Mouse (Mus musculus): ENCODE data around the gene Tac4. TPM values are rescaled to one million over a fixed set of nuclear protein-coding genes. Genes with fewer than 3 reads are reported as not detected.

Gene Tac4
- polyA plus RNA-seq, 1 experiment from 2014 or later: not detected

- Histone ChIP-seq H3K27me3 (replicated peaks) (no peaks in the 10 kb centered on the region), H3K9me3 (no peaks in the 10 kb centered on the region), H3K4me1 (replicated peaks) (no peaks in the 10 kb centered on the region), H3K27ac (no peak overlapping the region), H3K4me3 (replicated peaks) (no peak overlapping the region), H3K36me3 (no peaks in the 10 kb centered on the region), H3K9ac (no peak overlapping the region), H3K4me2 (replicated peaks) (no peak overlapping the region)
- no peak for ATAC-seq
- 70% methylated on average over 6 of the region's 6 CpGs for WGBS
Observed at GRCm38 (mm10) chr11:95242653-95243052, 18.7 kb upstream of the Tac4 start.

GRCm38 (mm10) chr11:95245456-95245855 lies 15.9 kb upstream of the Tac4 start:
- Histone ChIP-seq H3K4me3 (replicated peaks) (no peak overlapping the region), H3K36me3 (no peaks in the 10 kb centered on the region), H3K4me2 (replicated peaks) (no peak overlapping the region), H3K27me3 (replicated peaks) (no peaks in the 10 kb centered on the region), H3K27ac (no peak overlapping the region), H3K9me3 (no peaks in the 10 kb centered on the region), H3K4me1 (replicated peaks) (peaks cover 4% of the 10 kb centered on the region; the same call in 1 of the 2 replicates), H3K9ac (no peak overlapping the region)
- WGBS: 55% methylated on average over 7 of the region's 7 CpGs
- no peak for ATAC-seq

DNA sequence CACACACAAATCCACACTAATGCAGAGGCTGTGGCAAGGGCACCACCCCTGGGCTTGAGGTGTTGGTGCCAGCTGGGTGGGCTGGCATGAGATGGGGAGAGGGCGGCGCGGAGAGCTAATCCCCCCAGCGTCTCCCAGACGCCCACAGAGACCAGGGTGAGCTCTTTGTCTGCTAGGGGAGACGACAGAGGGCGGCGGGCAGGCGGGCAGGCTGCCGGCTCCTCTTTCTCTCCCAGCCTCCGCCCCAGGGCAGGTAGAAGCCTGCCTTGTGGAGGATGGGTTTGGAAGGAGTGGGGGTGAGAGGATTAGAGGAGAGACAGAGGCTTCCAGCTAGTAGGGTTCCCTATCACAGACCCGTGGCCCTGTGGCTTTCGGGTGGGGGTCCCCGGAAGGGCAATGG lies 14.3 kb upstream of the Tac4 start:
- no peaks in the 10 kb centered on the region for H3K36me3 ChIP-seq

DNA sequence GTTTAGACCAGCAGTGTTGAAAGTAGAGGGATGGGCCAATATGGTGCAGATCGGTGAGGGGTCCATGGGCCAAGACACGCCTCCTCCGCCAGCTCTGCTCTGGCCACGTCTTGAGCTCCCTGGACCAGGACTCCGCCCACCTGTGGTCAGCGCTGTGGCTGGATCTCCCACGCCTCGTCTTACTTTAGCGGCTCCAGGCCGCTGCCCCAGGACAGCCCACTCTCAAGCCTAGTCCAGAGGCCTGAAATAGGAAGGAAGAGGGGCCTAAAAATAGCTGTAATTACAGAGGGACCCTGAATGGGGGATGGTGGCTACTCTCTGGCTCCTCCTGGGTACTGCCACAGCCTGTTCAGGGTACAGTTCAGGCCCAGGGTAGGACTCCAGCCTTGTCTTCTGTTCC lies 11.2 kb upstream of the Tac4 start:
- peaks cover 13% of the 10 kb centered on the region for H3K4me1 ChIP-seq (replicated peaks)
- no peak overlapping the region for H3K9ac ChIP-seq
- H3K9me3 ChIP-seq: no peaks in the 10 kb centered on the region
- no peaks in the 10 kb centered on the region for H3K27me3 ChIP-seq (replicated peaks)
- no peak overlapping the region for H3K27ac ChIP-seq
- no peaks in the 10 kb centered on the region for H3K36me3 ChIP-seq
- 47% methylated on average over 10 of the region's 10 CpGs for WGBS
- H3K4me2 ChIP-seq (replicated peaks): no peak overlapping the region
- ATAC-seq: no peak
- no peak overlapping the region for H3K4me3 ChIP-seq (replicated peaks)

More for the DNA sequence above, 14.3 kb upstream of the Tac4 start:
- H3K27me3 ChIP-seq (replicated peaks): no peaks in the 10 kb centered on the region
- no peak overlapping the region for H3K9ac ChIP-seq
- H3K9me3 ChIP-seq: no peaks in the 10 kb centered on the region
- peaks cover 11% of the 10 kb centered on the region for H3K4me1 ChIP-seq (replicated peaks)
- no peak overlapping the region for H3K4me3 ChIP-seq (replicated peaks)
- no peak overlapping the region for H3K4me2 ChIP-seq (replicated peaks)
- H3K27ac ChIP-seq: no peak overlapping the region
- no peak for ATAC-seq
- 65% methylated on average over 14 of the region's 14 CpGs for WGBS

DNA sequence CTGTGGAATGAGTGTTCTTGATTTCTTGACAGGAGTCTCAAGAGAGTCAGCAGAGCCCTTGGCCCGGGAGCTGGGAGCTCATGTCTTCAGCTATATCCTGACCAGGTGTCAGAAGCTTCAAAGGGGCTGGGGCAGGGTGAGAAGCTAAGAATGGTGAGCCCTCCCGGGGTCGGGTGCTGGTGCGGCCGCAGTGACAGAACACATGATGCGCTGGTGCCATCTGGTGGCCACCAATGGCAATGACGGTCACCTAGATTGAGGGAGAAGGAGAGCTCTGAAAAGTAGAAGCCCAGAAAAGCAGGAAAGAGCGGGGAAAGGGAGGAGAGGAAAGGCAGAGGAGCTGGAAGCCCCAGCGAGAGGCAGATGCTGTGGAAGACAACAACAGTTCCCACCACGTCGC lies 10.0 kb upstream of the Tac4 start:
- no peak overlapping the region for H3K27ac ChIP-seq
- 4% methylated on average over 11 of the region's 11 CpGs for WGBS
- H3K36me3 ChIP-seq: no peaks in the 10 kb centered on the region
- ATAC-seq: no peak
- no peaks in the 10 kb centered on the region for H3K27me3 ChIP-seq (replicated peaks)
- no peak overlapping the region for H3K4me3 ChIP-seq (replicated peaks)
- H3K4me1 ChIP-seq (replicated peaks): peaks cover 13% of the 10 kb centered on the region
- no peak overlapping the region for H3K9ac ChIP-seq
- no peak overlapping the region for H3K4me2 ChIP-seq (replicated peaks)
- no peaks in the 10 kb centered on the region for H3K9me3 ChIP-seq

- no peaks in the 10 kb centered on the region for H3K27me3 ChIP-seq (replicated peaks)
- no peaks in the 10 kb centered on the region for H3K9me3 ChIP-seq
- no peaks in the 10 kb centered on the region for H3K36me3 ChIP-seq
- H3K27ac ChIP-seq: no peak overlapping the region
- H3K4me2 ChIP-seq (replicated peaks): no peak overlapping the region
- no peak overlapping the region for H3K4me3 ChIP-seq (replicated peaks)
- H3K9ac ChIP-seq: no peak overlapping the region
- peak; percentile 74 for ATAC-seq
- WGBS: 77% methylated on average over 6 of the region's 6 CpGs
- peaks cover 13% of the 10 kb centered on the region for H3K4me1 ChIP-seq (replicated peaks)
Observed at GRCm38 (mm10) chr11:95252104-95252503, 9.2 kb upstream of the Tac4 start.

DNA sequence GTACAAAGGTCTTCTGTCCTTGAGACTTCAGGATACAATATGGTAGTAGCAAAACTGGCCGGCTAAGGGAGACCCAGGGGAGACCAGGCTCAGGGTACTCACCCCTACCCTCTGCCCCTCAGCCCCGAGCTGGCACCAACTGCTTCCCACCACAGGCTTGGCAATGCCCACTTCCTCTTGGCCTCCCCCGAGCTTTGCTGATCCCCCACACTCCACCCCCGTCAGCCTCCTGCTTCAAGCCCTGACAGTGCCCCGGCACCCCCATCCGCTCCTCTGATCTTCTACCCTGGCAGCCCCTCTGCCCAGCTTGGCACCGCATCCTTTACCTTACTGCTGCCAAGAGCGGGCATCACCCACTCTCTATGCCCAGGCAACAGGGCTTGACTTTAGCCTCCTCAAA lies 7.2 kb upstream of the Tac4 start:
- H3K4me2 ChIP-seq (replicated peaks): no peak overlapping the region
- WGBS: 81% methylated on average over 8 of the region's 8 CpGs
- ATAC-seq: no peak

GRCm38 (mm10) chr11:95255747-95256146 lies 5.6 kb upstream of the Tac4 start:
- H3K9ac ChIP-seq: no peak overlapping the region
- no peak for ATAC-seq
- no peak overlapping the region for H3K4me3 ChIP-seq (replicated peaks)
- no peaks in the 10 kb centered on the region for H3K9me3 ChIP-seq
- H3K4me2 ChIP-seq (replicated peaks): no peak overlapping the region
- no peaks in the 10 kb centered on the region for H3K36me3 ChIP-seq
- H3K27ac ChIP-seq: no peak overlapping the region
- 69% methylated on average over 6 of the region's 6 CpGs for WGBS
- no peaks in the 10 kb centered on the region for H3K27me3 ChIP-seq (replicated peaks)
- H3K4me1 ChIP-seq (replicated peaks): peaks cover 14% of the 10 kb centered on the region

More for the DNA sequence above, 7.2 kb upstream of the Tac4 start:
- Histone ChIP-seq H3K9ac (no peak overlapping the region), H3K9me3 (no peaks in the 10 kb centered on the region), H3K4me3 (replicated peaks) (no peak overlapping the region), H3K27me3 (replicated peaks) (no peaks in the 10 kb centered on the region), H3K4me1 (replicated peaks) (peaks cover 13% of the 10 kb centered on the region), H3K27ac (no peak overlapping the region), H3K36me3 (no peaks in the 10 kb centered on the region)

DNA sequence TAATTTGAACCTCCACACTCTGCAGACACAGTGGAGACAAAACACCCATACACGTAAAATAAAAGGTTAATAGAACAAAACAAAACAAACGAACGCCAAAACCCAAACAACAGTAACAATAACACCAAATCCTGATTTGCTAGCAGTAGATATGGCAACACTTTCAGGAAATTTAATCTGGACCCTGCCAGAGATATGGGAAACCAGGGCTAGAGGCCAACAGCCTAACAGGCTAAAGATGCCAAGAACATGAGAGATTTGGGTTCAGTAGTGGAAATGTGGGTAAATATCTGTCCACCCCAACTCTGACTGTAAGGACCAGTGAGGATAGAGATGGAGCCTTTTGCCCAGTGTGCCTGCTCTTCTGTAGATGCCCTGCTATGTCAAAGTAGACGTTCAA lies 3.4 kb upstream of the Tac4 start:
- no peak overlapping the region for H3K4me3 ChIP-seq (replicated peaks)
- WGBS: 56% methylated on average over 4 of the region's 4 CpGs
- no peak overlapping the region for H3K9ac ChIP-seq
- H3K27me3 ChIP-seq (replicated peaks): no peaks in the 10 kb centered on the region
- H3K36me3 ChIP-seq: no peaks in the 10 kb centered on the region
- H3K4me2 ChIP-seq (replicated peaks): peak overlapping the region; percentile 95; the same call in 1 of the 2 replicates
- peaks cover 8% of the 10 kb centered on the region for H3K4me1 ChIP-seq (replicated peaks)
- H3K27ac ChIP-seq: no peak overlapping the region
- no peak for ATAC-seq
- no peaks in the 10 kb centered on the region for H3K9me3 ChIP-seq

- H3K36me3 ChIP-seq: no peaks in the 10 kb centered on the region
- H3K4me2 ChIP-seq (replicated peaks): peak overlapping the region; percentile 95
- peak overlapping the region; percentile 64 for H3K4me3 ChIP-seq (replicated peaks)
- no peaks in the 10 kb centered on the region for H3K27me3 ChIP-seq (replicated peaks)
- H3K4me1 ChIP-seq (replicated peaks): peaks cover 10% of the 10 kb centered on the region
- 3% methylated on average over 26 of the region's 26 CpGs for WGBS
- no peaks in the 10 kb centered on the region for H3K9me3 ChIP-seq
- peak overlapping the region; percentile 68 for H3K27ac ChIP-seq
- peak overlapping the region; percentile 69 for H3K9ac ChIP-seq
- peak; percentile 82 for ATAC-seq
Observed at GRCm38 (mm10) chr11:95258490-95258889, 2.8 kb upstream of the Tac4 start.

- Histone ChIP-seq H3K4me2 (replicated peaks) (peak overlapping the region; percentile 95), H3K4me3 (replicated peaks) (peak overlapping the region; percentile 64), H3K27me3 (replicated peaks) (no peaks in the 10 kb centered on the region), H3K9ac (peak overlapping the region; percentile 69), H3K27ac (peak overlapping the region; percentile 73), H3K9me3 (no peaks in the 10 kb centered on the region), H3K36me3 (no peaks in the 10 kb centered on the region), H3K4me1 (replicated peaks) (peaks cover 11% of the 10 kb centered on the region)
- peak; percentile 85 for ATAC-seq
- 1% methylated on average over 73 of the region's 73 CpGs for WGBS
Observed at GRCm38 (mm10) chr11:95259088-95259849, 2.1 kb upstream of the Tac4 start.

- Histone ChIP-seq H3K9ac (no peak overlapping the region), H3K27me3 (replicated peaks) (no peaks in the 10 kb centered on the region), H3K27ac (peak overlapping the region; percentile 72), H3K9me3 (no peaks in the 10 kb centered on the region), H3K4me3 (replicated peaks) (no peak overlapping the region), H3K4me1 (replicated peaks) (peaks cover 11% of the 10 kb centered on the region), H3K36me3 (no peaks in the 10 kb centered on the region), H3K4me2 (replicated peaks) (no peak overlapping the region)
- WGBS: 28% methylated on average over 11 of the region's 11 CpGs
- ATAC-seq: peak; percentile 15; the same call in 1 of the 2 replicates
Observed at GRCm38 (mm10) chr11:95263816-95264454, 2.6 kb downstream of the Tac4 start.

Data from intestine, embryonic 15.5 days (tissue).